Mouse (Mus musculus): ENCODE results near the gene Atp8b4. TPM values are rescaled to one million over a fixed set of nuclear protein-coding genes. Genes with fewer than 3 reads are reported as not detected.

Gene Atp8b4
- polyA plus RNA-seq, 1 experiment from 2014 or later: 1.7 TPM

DNA sequence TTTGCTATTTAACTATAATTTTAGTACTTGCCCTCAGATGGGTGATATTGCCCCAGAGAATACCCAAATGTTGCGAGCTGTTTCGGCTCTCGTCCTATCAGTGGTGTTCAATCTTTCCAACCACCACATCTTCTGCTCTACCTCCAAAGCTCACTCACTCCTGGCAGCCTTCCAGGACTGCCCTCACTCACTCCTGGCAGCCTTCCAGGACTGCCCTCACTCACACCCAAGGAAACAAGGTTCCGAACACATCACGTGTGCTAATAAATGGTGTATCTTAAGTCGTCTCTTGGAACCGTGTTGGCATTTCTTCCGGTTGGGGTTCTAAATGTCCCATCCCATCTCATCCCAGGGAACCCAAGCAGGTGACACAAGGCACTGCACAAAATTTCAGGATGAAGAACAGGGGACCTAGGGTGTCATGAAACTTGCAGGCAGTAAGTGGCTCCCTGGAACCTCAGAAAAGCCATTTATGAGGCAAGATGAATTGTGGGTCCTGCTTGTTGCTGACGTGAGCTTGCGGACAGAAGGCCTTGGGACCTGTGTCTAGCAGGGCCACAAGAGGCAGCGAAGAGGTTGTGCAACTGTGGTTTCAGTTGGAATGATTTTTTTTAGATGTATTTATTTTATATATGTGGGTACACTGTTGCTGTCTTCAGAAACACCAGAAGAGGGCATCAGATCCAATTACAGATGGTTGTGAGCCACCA lies 19.6 kb upstream of the Atp8b4 start:
- Histone ChIP-seq H3K9me3 (ENCODE audit: low read length) (no peaks in the 10 kb centered on the region), H3K9ac (replicated peaks; ENCODE audit: low read depth) (no peak overlapping the region), H3K4me1 (ENCODE audit: insufficient read depth, low read depth, low read length) (no peaks in the 10 kb centered on the region), H3K27ac (ENCODE audit: low read length) (no peak overlapping the region), H3K27me3 (replicated peaks; ENCODE audit: insufficient read depth, low read length) (no peaks in the 10 kb centered on the region), H3K4me3 (ENCODE audit: low read depth, low read length) (no peak overlapping the region), H3K36me3 (ENCODE audit: insufficient read depth, low read length) (no peaks in the 10 kb centered on the region), H3K4me2 (replicated peaks; ENCODE audit: low read depth, low read length) (no peak overlapping the region)
- TF ChIP-seq EP300 (IDR thresholded peaks at IDR 0.05): no peak
- TF ChIP-seq CTCF (IDR thresholded peaks at IDR 0.05): no peak
- DNase-seq (ENCODE audit: low spot score) (no peak), ATAC-seq (no peak)
- WGBS: 45% methylated on average over 11 of the region's 11 CpGs

DNA sequence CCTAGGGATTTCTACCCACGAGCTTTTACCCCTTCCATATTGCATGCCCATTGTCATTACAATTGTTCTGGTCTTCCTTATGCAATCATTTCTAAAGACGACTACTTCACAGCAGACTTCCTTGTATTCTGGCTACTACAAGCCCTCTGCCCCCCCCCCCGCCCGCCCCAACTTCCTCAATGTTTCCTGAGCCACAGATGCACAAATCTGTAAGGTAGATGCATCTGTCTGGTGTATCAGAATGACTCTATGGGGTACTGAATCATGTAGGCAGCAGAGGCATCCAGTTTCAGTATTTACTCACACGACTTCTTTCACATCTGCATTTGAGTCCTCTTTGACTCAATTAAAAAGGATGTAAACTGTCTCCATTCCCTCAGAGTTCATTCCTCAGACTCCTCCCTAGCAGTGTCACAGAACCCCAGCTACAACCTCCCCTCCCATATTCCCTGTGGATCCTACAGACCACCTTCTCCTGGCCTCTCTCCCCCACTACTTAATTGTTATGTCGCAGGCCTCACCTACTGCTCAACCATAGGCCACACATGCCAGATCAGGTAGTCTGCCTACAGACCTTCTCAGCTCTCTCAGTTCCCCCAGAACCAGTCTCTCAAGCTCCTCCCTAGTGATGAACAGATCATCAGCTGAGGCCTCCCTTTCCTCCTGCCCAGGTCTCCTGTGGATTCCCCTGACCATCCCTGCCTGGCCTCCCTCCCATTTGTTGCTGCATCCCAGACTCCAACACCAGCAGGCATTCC lies 14.8 kb upstream of the Atp8b4 start:
- no peak for ATAC-seq
- TF ChIP-seq CTCF (IDR thresholded peaks at IDR 0.05) (no peak), EP300 (IDR thresholded peaks at IDR 0.05) (no peak)
- H3K4me1 ChIP-seq (ENCODE audit: insufficient read depth, low read depth, low read length): no peaks in the 10 kb centered on the region
- no peak overlapping the region for H3K4me2 ChIP-seq (replicated peaks; ENCODE audit: low read depth, low read length)
- WGBS: 68% methylated on average over 6 of the region's 6 CpGs
- no peak overlapping the region for H3K9ac ChIP-seq (replicated peaks; ENCODE audit: low read depth)
- H3K36me3 ChIP-seq (ENCODE audit: insufficient read depth, low read length): no peaks in the 10 kb centered on the region
- no peaks in the 10 kb centered on the region for H3K9me3 ChIP-seq (ENCODE audit: low read length)
- no peak for DNase-seq (ENCODE audit: low spot score)
- no peak overlapping the region for H3K4me3 ChIP-seq (ENCODE audit: low read depth, low read length)
- H3K27ac ChIP-seq (ENCODE audit: low read length): no peak overlapping the region
- H3K27me3 ChIP-seq (replicated peaks; ENCODE audit: insufficient read depth, low read length): no peaks in the 10 kb centered on the region

DNA sequence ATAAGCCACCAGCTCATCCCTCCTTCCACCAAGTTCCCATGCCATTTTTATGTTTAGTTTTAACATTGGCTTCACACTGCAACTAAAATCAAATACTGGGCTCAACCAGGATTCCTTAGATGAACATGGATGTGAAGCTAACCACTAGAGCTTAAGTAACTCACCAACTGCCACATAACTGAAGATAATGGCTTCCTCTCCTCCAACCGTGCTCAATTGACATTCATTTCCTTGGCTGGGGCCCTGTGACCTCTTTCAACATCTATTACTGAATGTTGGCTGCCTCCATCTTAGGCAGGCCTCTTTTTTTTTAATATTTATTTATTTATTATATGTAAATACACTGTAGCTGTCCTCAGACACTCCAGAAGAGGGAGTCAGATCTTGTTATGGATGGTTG lies 7.8 kb upstream of the Atp8b4 start:
- ATAC-seq: no peak

DNA sequence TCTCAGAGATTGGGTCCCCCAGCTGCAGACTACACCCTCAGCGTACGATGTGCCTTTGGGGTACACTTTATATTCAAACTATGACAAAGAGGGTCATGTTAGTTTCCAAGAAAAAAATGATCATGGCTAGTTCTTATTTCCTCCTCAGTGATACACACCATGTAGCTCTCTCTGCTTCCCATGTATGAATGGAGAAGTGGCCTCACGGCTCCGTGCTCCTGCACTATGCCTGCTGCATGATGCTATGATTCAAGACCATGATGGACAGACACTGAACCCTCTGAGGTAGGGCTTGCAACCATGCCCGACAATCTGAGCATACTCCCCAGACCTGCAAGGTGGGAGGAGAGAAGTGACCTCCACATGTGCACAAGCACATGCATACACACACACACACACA lies 7.0 kb upstream of the Atp8b4 start:
- ATAC-seq: no peak
- H3K4me2 ChIP-seq (replicated peaks; ENCODE audit: low read depth, low read length): no peak overlapping the region
- no peaks in the 10 kb centered on the region for H3K27me3 ChIP-seq (replicated peaks; ENCODE audit: insufficient read depth, low read length)
- no peak overlapping the region for H3K27ac ChIP-seq (ENCODE audit: low read length)
- WGBS: 85% methylated on average over 5 of the region's 5 CpGs
- DNase-seq (ENCODE audit: low spot score): no peak
- no peaks in the 10 kb centered on the region for H3K36me3 ChIP-seq (ENCODE audit: insufficient read depth, low read length)
- no peaks in the 10 kb centered on the region for H3K9me3 ChIP-seq (ENCODE audit: low read length)
- H3K4me1 ChIP-seq (ENCODE audit: insufficient read depth, low read depth, low read length): no peaks in the 10 kb centered on the region
- TF ChIP-seq CTCF (IDR thresholded peaks at IDR 0.05) (no peak), EP300 (IDR thresholded peaks at IDR 0.05) (no peak)
- no peak overlapping the region for H3K4me3 ChIP-seq (ENCODE audit: low read depth, low read length)
- H3K9ac ChIP-seq (replicated peaks; ENCODE audit: low read depth): no peak overlapping the region

More for the DNA sequence above, 7.8 kb upstream of the Atp8b4 start:
- Histone ChIP-seq H3K27me3 (replicated peaks; ENCODE audit: insufficient read depth, low read length) (no peaks in the 10 kb centered on the region), H3K4me3 (ENCODE audit: low read depth, low read length) (no peak overlapping the region), H3K4me2 (replicated peaks; ENCODE audit: low read depth, low read length) (no peak overlapping the region), H3K9me3 (ENCODE audit: low read length) (no peaks in the 10 kb centered on the region), H3K4me1 (ENCODE audit: insufficient read depth, low read depth, low read length) (no peaks in the 10 kb centered on the region), H3K36me3 (ENCODE audit: insufficient read depth, low read length) (no peaks in the 10 kb centered on the region), H3K27ac (ENCODE audit: low read length) (no peak overlapping the region), H3K9ac (replicated peaks; ENCODE audit: low read depth) (no peak overlapping the region)
- TF ChIP-seq EP300 (IDR thresholded peaks at IDR 0.05) (no peak), CTCF (IDR thresholded peaks at IDR 0.05) (no peak)
- DNase-seq (ENCODE audit: low spot score): no peak
- 21% methylated on average over 1 of the region's 1 CpGs for WGBS

DNA sequence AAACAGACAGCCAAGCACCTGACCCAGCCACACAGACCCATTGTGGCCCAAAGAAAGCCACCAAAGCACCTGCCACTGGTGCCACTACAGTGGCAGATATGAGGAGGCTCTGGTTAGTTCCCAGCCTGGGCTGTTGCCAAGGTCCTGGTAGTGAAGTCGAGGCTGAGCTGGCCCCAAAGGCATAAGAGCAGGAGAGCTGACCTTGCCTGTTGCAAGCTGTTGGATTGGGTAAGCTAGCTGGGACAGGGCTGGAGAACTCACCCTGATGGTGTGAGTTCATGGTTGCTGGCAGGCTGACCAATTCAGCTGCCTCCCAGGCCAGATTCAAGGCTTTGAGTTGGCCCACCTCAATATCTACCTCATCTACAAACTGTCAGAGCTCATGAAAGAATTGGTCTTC lies 4.7 kb upstream of the Atp8b4 start:
- TF ChIP-seq CTCF (IDR thresholded peaks at IDR 0.05): no peak
- TF ChIP-seq EP300 (IDR thresholded peaks at IDR 0.05): no peak
- H3K4me1 ChIP-seq (ENCODE audit: insufficient read depth, low read depth, low read length): no peaks in the 10 kb centered on the region
- whole genome bisulfite sequencing: 59% methylated on average over 1 of the region's 1 CpGs
- no peaks in the 10 kb centered on the region for H3K9me3 ChIP-seq (ENCODE audit: low read length)
- no peak overlapping the region for H3K9ac ChIP-seq (replicated peaks; ENCODE audit: low read depth)
- no peaks in the 10 kb centered on the region for H3K27me3 ChIP-seq (replicated peaks; ENCODE audit: insufficient read depth, low read length)
- no peak overlapping the region for H3K27ac ChIP-seq (ENCODE audit: low read length)
- DNase-seq (ENCODE audit: low spot score) (no peak), ATAC-seq (no peak)
- no peak overlapping the region for H3K4me2 ChIP-seq (replicated peaks; ENCODE audit: low read depth, low read length)
- no peak overlapping the region for H3K4me3 ChIP-seq (ENCODE audit: low read depth, low read length)
- H3K36me3 ChIP-seq (ENCODE audit: insufficient read depth, low read length): no peaks in the 10 kb centered on the region

DNA sequence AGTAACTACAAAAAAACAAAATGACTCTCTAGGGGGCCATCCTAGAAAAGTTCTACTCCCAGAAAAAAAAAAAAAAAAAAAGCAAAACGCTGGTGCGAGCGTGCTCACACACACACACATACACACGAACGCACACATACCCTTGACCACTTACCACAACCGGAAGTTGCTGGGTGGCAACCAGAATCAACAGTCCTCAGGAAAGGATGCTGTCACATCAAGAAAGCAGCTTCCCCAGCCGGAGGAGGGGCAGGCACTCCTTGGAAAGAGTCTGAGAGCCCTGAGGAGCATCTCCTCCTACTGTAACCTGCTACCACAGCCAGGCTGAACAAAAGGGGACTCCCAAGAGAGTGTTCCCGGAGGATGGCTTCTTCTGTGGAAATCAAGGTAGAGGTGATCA lies 744 bp downstream of the Atp8b4 start:
- Histone ChIP-seq H3K4me1 (ENCODE audit: insufficient read depth, low read depth, low read length) (no peaks in the 10 kb centered on the region), H3K27me3 (replicated peaks; ENCODE audit: insufficient read depth, low read length) (no peaks in the 10 kb centered on the region), H3K27ac (ENCODE audit: low read length) (no peak overlapping the region), H3K4me2 (replicated peaks; ENCODE audit: low read depth, low read length) (no peak overlapping the region), H3K36me3 (ENCODE audit: insufficient read depth, low read length) (no peaks in the 10 kb centered on the region), H3K9me3 (ENCODE audit: low read length) (no peaks in the 10 kb centered on the region), H3K9ac (replicated peaks; ENCODE audit: low read depth) (no peak overlapping the region), H3K4me3 (ENCODE audit: low read depth, low read length) (no peak overlapping the region)
- DNase-seq (ENCODE audit: low spot score) (peak; percentile 21), ATAC-seq (peak; percentile 32; the same call in 1 of the 2 replicates)
- WGBS: 59% methylated on average over 8 of the region's 8 CpGs
- TF ChIP-seq CTCF (IDR thresholded peaks at IDR 0.05) (no peak), EP300 (IDR thresholded peaks at IDR 0.05) (no peak)
